Mouse (Mus musculus) heart, embryonic 16.5 days (tissue): Measurements from ENCODE around the gene Car4. TPM values are rescaled to one million over a fixed set of nuclear protein-coding genes. Genes with fewer than 3 reads are reported as not detected.

Source experiments
- ATAC-seq: fragments of 200-750 bp; cut with Nextera tagmentation; replicated peaks from 2 replicates; pipeline ENCODE4 v1.8.0; 2017; ENCODE audit warnings: moderate number of reproducible peaks; ENCODE audit not compliant: insufficient read depth, low FRiP score; ENCODE audit errors: extremely low read depth
- H3K27ac ChIP-seq: fragments of 300-500 bp; sonication (generic); 2 replicates; pipeline ENCODE4 v1.5.1; 2014; ENCODE audit warnings: mild to moderate bottlenecking, low read length, control low read depth, moderate library complexity
- H3K27me3 ChIP-seq: fragments of 300-500 bp; sonication (generic); 2 replicates; pipeline ENCODE4 v1.6.1; 2014; ENCODE audit warnings: low read length, mixed read lengths; ENCODE audit not compliant: control insufficient read depth, insufficient read depth
- H3K36me3 ChIP-seq: fragments of 300-500 bp; sonication (generic); 2 replicates; pipeline ENCODE4 v1.6.1; 2014; ENCODE audit not compliant: control insufficient read depth, insufficient read depth
- H3K4me1 ChIP-seq: fragments of 300-500 bp; sonication (generic); 2 replicates; pipeline ENCODE4 v1.6.1; 2014; ENCODE audit warnings: low read length, mixed read lengths; ENCODE audit not compliant: control insufficient read depth, insufficient read depth
- H3K4me2 ChIP-seq: fragments of 300-500 bp; sonication (generic); 2 replicates; pipeline ENCODE4 v1.6.1; 2014; ENCODE audit warnings: low read depth, mild to moderate bottlenecking, control low read depth, low read length
- H3K4me3 ChIP-seq: fragments of 300-500 bp; sonication (generic); 2 replicates; pipeline ENCODE4 v1.5.1; 2014; ENCODE audit warnings: mild to moderate bottlenecking, control low read depth, low read length
- H3K9ac ChIP-seq: fragments of 300-500 bp; sonication (generic); 2 replicates; pipeline ENCODE4 v1.6.1; 2014; ENCODE audit warnings: low read length, control low read depth
- H3K9me3 ChIP-seq: fragments of 300-500 bp; sonication (generic); replicated peaks from 2 replicates; pipeline ENCODE4 v1.6.1; 2016; ENCODE audit warnings: low read length; ENCODE audit not compliant: control insufficient read depth
- WGBS: fragments of 180-500 bp; shearing (Covaris S2); extraction: QIAGEN DNeasy Blood & Tissue Kit; methylation state at CpG from one replicate; pipeline ENCODE4 v1.1.7; 2014; 5-methylcytosine and 5-hydroxymethylcytosine counted together
- polyA plus RNA-seq: library from polyadenylated mRNA; unstranded; fragments of >200 nt; fragmentation: Nextera tagmentation; extraction: Ambion mirVana; gene quantifications from 2 replicates; pipeline ENCODE4 v1.2.1, GENCODE M21; 2015

Car4 gene
- polyA plus RNA-seq, 1 experiment from 2014 or later: 1.1 TPM

- Histone ChIP-seq H3K4me3 (no peak overlapping the region), H3K9ac (no peak overlapping the region), H3K4me1 (peaks cover 20% of the 10 kb centered on the region), H3K27me3 (peaks cover 23% of the 10 kb centered on the region), H3K27ac (no peak overlapping the region), H3K9me3 (no peaks in the 10 kb centered on the region), H3K36me3 (no peaks in the 10 kb centered on the region), H3K4me2 (no peak overlapping the region)
- WGBS: 94% methylated on average over 4 of the region's 4 CpGs
- no peak for ATAC-seq
These were observed 4.0 kb downstream of the Car4 start for GRCm38 (mm10) chr11:84961571-84961970.

- no peak overlapping the region for H3K4me2 ChIP-seq
- ATAC-seq: no peak
These were observed 5.0 kb downstream of the Car4 start for GRCm38 (mm10) chr11:84962536-84962935.

GRCm38 (mm10) chr11:84963556-84963955 is 6.0 kb downstream of the Car4 start:
- ATAC-seq: no peak
- Histone ChIP-seq H3K4me2 (no peak overlapping the region), H3K36me3 (no peaks in the 10 kb centered on the region), H3K4me3 (no peak overlapping the region), H3K27ac (no peak overlapping the region), H3K27me3 (peaks cover 7% of the 10 kb centered on the region), H3K4me1 (peaks cover 10% of the 10 kb centered on the region), H3K9me3 (no peaks in the 10 kb centered on the region), H3K9ac (no peak overlapping the region)
- whole genome bisulfite sequencing: 82% methylated on average over 3 of the region's 3 CpGs

More at GRCm38 (mm10) chr11:84962536-84962935, 5.0 kb downstream of the Car4 start:
- H3K36me3 ChIP-seq: no peaks in the 10 kb centered on the region
- H3K27me3 ChIP-seq: peaks cover 14% of the 10 kb centered on the region
- H3K4me3 ChIP-seq: no peak overlapping the region
- no peaks in the 10 kb centered on the region for H3K9me3 ChIP-seq
- WGBS: 84% methylated on average over 4 of the region's 4 CpGs
- H3K27ac ChIP-seq: no peak overlapping the region
- H3K4me1 ChIP-seq: peaks cover 17% of the 10 kb centered on the region
- no peak overlapping the region for H3K9ac ChIP-seq

- Histone ChIP-seq H3K27ac (no peak overlapping the region), H3K4me1 (peaks cover 2% of the 10 kb centered on the region), H3K4me2 (no peak overlapping the region), H3K27me3 (no peaks in the 10 kb centered on the region), H3K4me3 (no peak overlapping the region), H3K9ac (no peak overlapping the region), H3K9me3 (no peaks in the 10 kb centered on the region), H3K36me3 (no peaks in the 10 kb centered on the region)
- ATAC-seq: no peak
- WGBS: 74% methylated on average over 4 of the region's 4 CpGs
These were observed 9.1 kb downstream of the Car4 start for GRCm38 (mm10) chr11:84966696-84967095.

GRCm38 (mm10) chr11:84967113-84967512 is 9.5 kb downstream of the Car4 start:
- Histone ChIP-seq H3K4me1 (peaks cover 6% of the 10 kb centered on the region), H3K27ac (no peak overlapping the region), H3K36me3 (no peaks in the 10 kb centered on the region), H3K9ac (no peak overlapping the region), H3K9me3 (no peaks in the 10 kb centered on the region), H3K4me3 (no peak overlapping the region), H3K27me3 (no peaks in the 10 kb centered on the region), H3K4me2 (no peak overlapping the region)
- no peak for ATAC-seq
- 45% methylated on average over 5 of the region's 5 CpGs for WGBS

- Histone ChIP-seq H3K27ac (no peak overlapping the region), H3K4me2 (no peak overlapping the region), H3K4me1 (peaks cover 7% of the 10 kb centered on the region), H3K4me3 (no peak overlapping the region), H3K36me3 (no peaks in the 10 kb centered on the region), H3K9ac (no peak overlapping the region), H3K9me3 (no peaks in the 10 kb centered on the region), H3K27me3 (no peaks in the 10 kb centered on the region)
- no peak for ATAC-seq
- 58% methylated on average over 4 of the region's 4 CpGs for WGBS
These were observed 10.7 kb downstream of the Car4 start for GRCm38 (mm10) chr11:84968309-84968708.

GRCm38 (mm10) chr11:84968775-84969174 is 11.2 kb downstream of the Car4 start:
- H3K4me3 ChIP-seq: no peak overlapping the region
- H3K4me2 ChIP-seq: no peak overlapping the region
- no peaks in the 10 kb centered on the region for H3K9me3 ChIP-seq
- 39% methylated on average over 6 of the region's 6 CpGs for WGBS
- no peaks in the 10 kb centered on the region for H3K27me3 ChIP-seq
- peaks cover 7% of the 10 kb centered on the region for H3K4me1 ChIP-seq
- no peak for ATAC-seq
- H3K27ac ChIP-seq: no peak overlapping the region
- no peaks in the 10 kb centered on the region for H3K36me3 ChIP-seq
- H3K9ac ChIP-seq: no peak overlapping the region

- Histone ChIP-seq H3K4me1 (peaks cover 7% of the 10 kb centered on the region), H3K9ac (no peak overlapping the region), H3K27me3 (no peaks in the 10 kb centered on the region), H3K9me3 (no peaks in the 10 kb centered on the region), H3K4me3 (no peak overlapping the region), H3K36me3 (no peaks in the 10 kb centered on the region), H3K27ac (no peak overlapping the region), H3K4me2 (no peak overlapping the region)
- no peak for ATAC-seq
- 35% methylated on average over 3 of the region's 3 CpGs for WGBS
These were observed 14.5 kb downstream of the Car4 start for GRCm38 (mm10) chr11:84972067-84972466.

GRCm38 (mm10) chr11:84973661-84974060 is 16.1 kb downstream of the Car4 start:
- H3K27ac ChIP-seq: no peak overlapping the region
- H3K4me3 ChIP-seq: no peak overlapping the region
- H3K4me1 ChIP-seq: peaks cover 6% of the 10 kb centered on the region
- no peak for ATAC-seq
- no peak overlapping the region for H3K9ac ChIP-seq
- no peaks in the 10 kb centered on the region for H3K36me3 ChIP-seq
- no peaks in the 10 kb centered on the region for H3K27me3 ChIP-seq
- H3K4me2 ChIP-seq: no peak overlapping the region
- H3K9me3 ChIP-seq: no peaks in the 10 kb centered on the region
- WGBS: 51% methylated on average over 5 of the region's 5 CpGs

GRCm38 (mm10) chr11:84974582-84974981 is 17.0 kb downstream of the Car4 start:
- Histone ChIP-seq H3K9me3 (no peaks in the 10 kb centered on the region), H3K4me2 (no peak overlapping the region), H3K36me3 (no peaks in the 10 kb centered on the region), H3K9ac (no peak overlapping the region), H3K27me3 (no peaks in the 10 kb centered on the region), H3K4me3 (no peak overlapping the region), H3K27ac (no peak overlapping the region), H3K4me1 (peaks cover 7% of the 10 kb centered on the region; the same call in 1 of the 2 replicates)
- 52% methylated on average over 7 of the region's 7 CpGs for WGBS
- no peak for ATAC-seq
